Mouse (Mus musculus) cerebellum, adult 2 months (tissue): ENCODE measurements around the gene Srrm3.

Experiments
- CTCF ChIP-seq: fragments of 200-500 bp; IDR thresholded peaks from 2 replicates; pipeline ENCODE4 v1.5.1; 2011; ENCODE audit warnings: low read depth, mild to moderate bottlenecking, control low read depth, low read length, moderate library complexity, borderline replicate concordance; ENCODE audit not compliant: insufficient read depth
- POLR2A ChIP-seq: fragments of 200-500 bp; IDR thresholded peaks from 2 replicates; pipeline ENCODE4 v1.6.1; 2011; ENCODE audit warnings: low read length, control low read depth, borderline replicate concordance; ENCODE audit not compliant: insufficient read depth

DNA sequence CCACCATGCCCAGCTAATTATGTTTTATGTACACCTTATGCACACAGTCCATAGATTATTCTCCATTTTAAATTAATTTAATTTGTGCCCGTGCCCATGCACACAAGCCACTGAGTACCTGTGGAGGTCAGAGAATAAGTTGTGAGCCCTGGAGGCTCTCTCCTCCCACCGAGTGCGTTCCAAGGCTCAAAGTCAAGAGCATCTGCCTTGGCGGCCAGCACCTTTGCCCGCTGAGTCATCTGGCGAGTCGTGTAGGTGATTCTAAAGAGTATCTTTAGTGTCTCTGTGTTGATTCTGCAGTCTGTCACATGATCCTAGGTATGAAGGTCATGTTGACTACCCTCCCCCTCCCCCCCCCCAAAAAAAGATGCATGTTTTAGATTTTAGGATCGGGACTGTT, 22.7 kb downstream of the Srrm3 start:
- no peak for TF ChIP-seq POLR2A
- no peak for TF ChIP-seq CTCF
